Mouse (Mus musculus) heart, embryonic 15.5 days (tissue): ENCODE data around the gene Gopc. TPM values are rescaled to one million over a fixed set of nuclear protein-coding genes. Genes with fewer than 3 reads are reported as not detected.
A peak's percentile ranks its signal among the peaks of the same experiment; 100 is the strongest.

Experiments
- ATAC-seq: fragments of 200-750 bp; cut with Nextera tagmentation; replicated peaks from 2 replicates; pipeline ENCODE4 v1.8.0; 2017; ENCODE audit warnings: low read depth, moderate TSS enrichment; ENCODE audit not compliant: insufficient number of reproducible peaks, insufficient read depth, low FRiP score
- H3K27ac ChIP-seq: fragments of 300-500 bp; sonication (generic); 2 replicates; pipeline ENCODE4 v1.5.1; 2015; ENCODE audit warnings: mild to moderate bottlenecking, inconsistent platforms
- H3K27me3 ChIP-seq: fragments of 300-500 bp; sonication (generic); 2 replicates; pipeline ENCODE4 v1.6.1; 2015; ENCODE audit warnings: inconsistent platforms
- H3K36me3 ChIP-seq: fragments of 300-500 bp; sonication (generic); 2 replicates; pipeline ENCODE4 v1.6.1; 2015; ENCODE audit warnings: mild to moderate bottlenecking, inconsistent platforms
- H3K4me1 ChIP-seq: fragments of 300-500 bp; sonication (generic); replicated peaks from 2 replicates; pipeline ENCODE4 v1.6.1; 2015; ENCODE audit warnings: inconsistent platforms
- H3K4me2 ChIP-seq: fragments of 300-500 bp; sonication (generic); 2 replicates; pipeline ENCODE4 v1.6.1; 2015; ENCODE audit warnings: inconsistent platforms, mild to moderate bottlenecking, moderate library complexity
- H3K4me3 ChIP-seq: fragments of 300-500 bp; sonication (generic); 2 replicates; pipeline ENCODE4 v1.5.1; 2015; ENCODE audit warnings: mild to moderate bottlenecking, inconsistent platforms
- H3K9ac ChIP-seq: fragments of 300-500 bp; sonication (generic); 2 replicates; pipeline ENCODE4 v1.6.1; 2015; ENCODE audit warnings: mild to moderate bottlenecking, inconsistent platforms
- H3K9me3 ChIP-seq: fragments of 300-500 bp; sonication (generic); replicated peaks from 2 replicates; pipeline ENCODE4 v1.6.1; 2016; ENCODE audit warnings: inconsistent platforms
- WGBS: fragments of 180-500 bp; shearing (Covaris S2); methylation state at CpG from one replicate; pipeline ENCODE4 v1.1.7; 2015; ENCODE audit warnings: mixed read lengths; 5-methylcytosine and 5-hydroxymethylcytosine counted together
- polyA plus RNA-seq: library from polyadenylated mRNA; unstranded; fragments of >200 nt; fragmentation: Nextera tagmentation; extraction: Ambion mirVana; gene quantifications from 2 replicates; pipeline ENCODE4 v1.2.1, GENCODE M21; 2015

Gopc gene
- polyA plus RNA-seq, 1 experiment from 2014 or later, result 12.3 TPM

DNA sequence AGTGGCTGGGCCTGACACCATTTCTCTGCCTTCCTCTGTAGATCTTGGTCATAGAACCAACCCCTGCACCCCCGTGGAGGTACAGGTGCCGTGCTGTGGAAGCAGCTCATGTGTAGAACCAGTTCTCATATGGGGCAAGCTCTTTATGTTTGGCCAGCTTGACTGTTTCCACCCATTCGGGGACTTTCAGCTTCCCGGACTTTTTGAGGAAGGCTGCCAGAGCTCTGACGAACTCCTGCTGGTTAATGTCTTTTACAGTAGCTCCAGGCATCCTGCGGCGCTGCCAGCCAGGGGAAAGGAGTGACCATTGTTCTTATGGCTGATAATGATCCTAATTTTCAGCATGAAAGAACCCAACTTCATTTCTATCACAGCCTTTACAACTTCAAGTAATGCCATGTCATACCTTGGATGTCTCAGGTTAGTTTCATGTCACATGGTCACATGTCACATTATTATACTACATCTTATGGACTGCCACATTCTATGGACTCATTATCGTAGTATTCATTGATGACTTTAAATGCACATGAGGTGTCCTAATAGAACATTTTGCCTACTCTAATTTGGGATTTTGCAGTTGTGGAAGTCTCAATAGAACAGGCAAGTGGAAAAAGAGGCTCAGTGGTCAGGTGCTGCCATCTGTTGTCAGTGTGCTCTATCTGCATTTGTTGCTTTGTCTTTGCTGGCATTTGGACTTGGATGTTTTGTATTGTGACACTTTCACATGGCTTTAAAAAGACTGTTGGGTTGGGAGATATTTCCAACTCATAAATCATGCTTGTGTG, 3.1 kb upstream of the Gopc start:
- Histone ChIP-seq H3K27ac (no peak overlapping the region), H3K36me3 (no peaks in the 10 kb centered on the region), H3K4me2 (no peak overlapping the region), H3K9me3 (no peaks in the 10 kb centered on the region), H3K4me1 (peaks cover 12% of the 10 kb centered on the region), H3K4me3 (no peak overlapping the region), H3K9ac (no peak overlapping the region), H3K27me3 (no peaks in the 10 kb centered on the region)
- 35% methylated on average over 8 of the region's 8 CpGs for WGBS
- no peak for ATAC-seq

DNA sequence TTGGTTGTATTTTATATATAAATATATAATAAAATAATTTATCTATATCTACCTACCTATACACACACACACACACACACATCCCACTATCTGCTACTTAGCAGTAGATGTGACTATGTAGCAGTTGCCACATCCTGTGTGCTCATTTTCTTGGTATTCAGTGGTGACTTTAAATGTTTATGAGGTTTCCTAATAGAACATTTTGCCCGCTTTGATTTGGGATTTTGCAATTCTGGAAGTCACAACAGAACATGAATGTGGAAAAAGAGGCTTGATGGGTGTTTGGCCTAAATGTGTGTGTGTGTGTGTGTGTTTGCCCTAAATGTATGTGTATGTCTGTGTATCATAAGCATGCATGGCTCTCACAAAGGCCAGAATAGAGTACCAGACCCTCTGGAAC, 1.6 kb upstream of the Gopc start:
- Histone ChIP-seq H3K27me3 (no peaks in the 10 kb centered on the region), H3K4me3 (no peak overlapping the region), H3K36me3 (no peaks in the 10 kb centered on the region), H3K9ac (no peak overlapping the region), H3K4me1 (peaks cover 12% of the 10 kb centered on the region), H3K4me2 (no peak overlapping the region), H3K27ac (no peak overlapping the region), H3K9me3 (no peaks in the 10 kb centered on the region)
- ATAC-seq, result no peak
- 85% methylated on average over 1 of the region's 1 CpGs for WGBS

DNA sequence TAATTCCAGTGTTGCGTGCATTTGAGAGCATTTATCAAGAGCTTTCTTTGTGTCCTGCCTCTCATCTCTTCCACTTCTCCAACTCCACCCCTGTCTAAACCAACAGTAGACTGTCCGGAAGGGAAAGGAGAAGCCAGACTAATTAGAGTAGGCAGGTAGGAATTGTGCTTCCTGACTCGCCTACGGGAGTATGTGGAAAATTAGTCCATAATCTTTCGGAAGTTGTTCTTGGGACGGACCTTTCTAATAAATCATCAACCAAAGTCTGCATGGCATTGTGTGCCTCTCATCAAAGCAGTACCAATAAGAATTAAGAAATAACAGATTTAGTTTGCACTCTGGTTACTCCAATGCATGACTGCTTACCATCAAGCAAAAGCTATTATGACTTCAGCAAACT, 1.1 kb upstream of the Gopc start:
- H3K27me3 ChIP-seq, result no peaks in the 10 kb centered on the region
- H3K4me3 ChIP-seq, result peak overlapping the region; percentile 81
- 0 out of 2 replicates have a peak overlapping the region, but pooled peaks have one; percentile 81 for H3K9ac ChIP-seq
- no peak for ATAC-seq
- H3K4me1 ChIP-seq, result peaks cover 12% of the 10 kb centered on the region
- no peaks in the 10 kb centered on the region for H3K9me3 ChIP-seq
- no peaks in the 10 kb centered on the region for H3K36me3 ChIP-seq
- peak overlapping the region; percentile 88 for H3K4me2 ChIP-seq
- WGBS, result 74% methylated on average over 6 of the region's 6 CpGs
- peak overlapping the region; percentile 97; the same call in 1 of the 2 replicates for H3K27ac ChIP-seq

GRCm38 (mm10) chr10:52381321-52381801, 563 bp downstream of the Gopc start:
- Histone ChIP-seq H3K9me3 (no peaks in the 10 kb centered on the region), H3K4me2 (peak overlapping the region; percentile 88), H3K36me3 (no peaks in the 10 kb centered on the region), H3K9ac (peak overlapping the region; percentile 81), H3K4me3 (peak overlapping the region; percentile 81), H3K4me1 (peaks cover 12% of the 10 kb centered on the region), H3K27me3 (no peaks in the 10 kb centered on the region), H3K27ac (peak overlapping the region; percentile 87)
- ATAC-seq, result peak; percentile 15; the same call in 1 of the 2 replicates
- under 1% methylated on average over 19 of the region's 19 CpGs for WGBS

- H3K27ac ChIP-seq, result no peak overlapping the region
- H3K4me1 ChIP-seq, result peaks cover 9% of the 10 kb centered on the region
- no peak overlapping the region for H3K4me2 ChIP-seq
- H3K4me3 ChIP-seq, result no peak overlapping the region
- 91% methylated on average over 2 of the region's 2 CpGs for WGBS
- no peak for ATAC-seq
- no peaks in the 10 kb centered on the region for H3K27me3 ChIP-seq
- no peak overlapping the region for H3K9ac ChIP-seq
- H3K9me3 ChIP-seq, result no peaks in the 10 kb centered on the region
- no peaks in the 10 kb centered on the region for H3K36me3 ChIP-seq
These were observed 4.1 kb downstream of the Gopc start for GRCm38 (mm10) chr10:52377813-52378212.

DNA sequence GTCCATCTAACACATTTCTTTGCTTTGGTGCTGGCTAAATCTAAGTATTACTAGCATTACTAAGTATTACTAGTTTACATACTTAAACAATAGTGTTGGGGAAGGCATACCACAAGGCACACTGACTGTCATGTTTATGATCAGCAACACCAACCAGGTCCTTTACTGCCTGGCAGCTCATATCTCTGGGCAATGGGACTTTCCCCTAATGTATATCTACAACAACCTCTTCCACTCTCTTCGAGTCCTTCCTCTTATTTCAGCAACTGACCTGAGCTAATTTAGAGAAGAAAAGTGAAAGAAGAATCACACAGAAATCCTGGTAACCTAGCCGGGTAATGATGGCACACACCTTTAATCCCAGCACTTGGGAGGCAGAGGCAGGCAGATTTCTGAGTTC, 5.5 kb downstream of the Gopc start:
- Histone ChIP-seq H3K36me3 (no peaks in the 10 kb centered on the region), H3K4me1 (peaks cover 6% of the 10 kb centered on the region; the same call in 1 of the 2 replicates), H3K27me3 (no peaks in the 10 kb centered on the region), H3K9me3 (no peaks in the 10 kb centered on the region), H3K4me3 (no peak overlapping the region), H3K9ac (no peak overlapping the region), H3K27ac (no peak overlapping the region), H3K4me2 (no peak overlapping the region)
- 74% methylated on average over 2 of the region's 2 CpGs for WGBS
- no peak for ATAC-seq

GRCm38 (mm10) chr10:52374651-52375050, 7.3 kb downstream of the Gopc start:
- Histone ChIP-seq H3K9ac (no peak overlapping the region), H3K4me2 (no peak overlapping the region), H3K4me3 (no peak overlapping the region), H3K27ac (no peak overlapping the region), H3K9me3 (no peaks in the 10 kb centered on the region), H3K4me1 (no peaks in the 10 kb centered on the region; the same call in 1 of the 2 replicates), H3K36me3 (no peaks in the 10 kb centered on the region), H3K27me3 (no peaks in the 10 kb centered on the region)
- no peak for ATAC-seq

GRCm38 (mm10) chr10:52373834-52374233, 8.1 kb downstream of the Gopc start:
- Histone ChIP-seq H3K27ac (no peak overlapping the region), H3K27me3 (no peaks in the 10 kb centered on the region), H3K4me3 (no peak overlapping the region), H3K9ac (no peak overlapping the region), H3K4me2 (no peak overlapping the region), H3K4me1 (no peaks in the 10 kb centered on the region), H3K9me3 (no peaks in the 10 kb centered on the region), H3K36me3 (no peaks in the 10 kb centered on the region)
- 82% methylated on average over 4 of the region's 4 CpGs for WGBS
- no peak for ATAC-seq

DNA sequence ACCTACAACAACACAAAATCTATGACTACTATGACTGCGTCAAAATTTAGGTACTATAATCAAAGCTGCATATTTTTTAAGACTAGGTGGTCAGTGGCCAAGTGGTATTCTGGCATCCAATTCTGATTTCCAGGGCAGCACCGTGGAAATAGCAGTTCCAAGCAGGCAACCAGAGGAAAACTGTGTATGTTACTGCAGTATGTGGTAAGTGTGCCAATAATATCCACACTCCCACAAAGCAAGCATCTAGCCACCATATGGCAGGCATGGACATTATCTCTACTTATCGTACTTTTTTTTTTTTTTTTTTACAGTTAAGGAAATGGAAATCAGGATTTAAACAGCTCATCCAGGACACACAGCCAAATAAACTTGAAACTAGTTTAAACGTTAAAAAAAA, 13.5 kb downstream of the Gopc start:
- WGBS, result 71% methylated on average over 4 of the region's 4 CpGs
- Histone ChIP-seq H3K9ac (no peak overlapping the region), H3K27me3 (no peaks in the 10 kb centered on the region), H3K4me2 (no peak overlapping the region), H3K4me1 (no peaks in the 10 kb centered on the region), H3K9me3 (no peaks in the 10 kb centered on the region), H3K27ac (no peak overlapping the region), H3K4me3 (no peak overlapping the region), H3K36me3 (no peaks in the 10 kb centered on the region)
- ATAC-seq, result no peak

GRCm38 (mm10) chr10:52360862-52361609, 20.9 kb downstream of the Gopc start:
- no peaks in the 10 kb centered on the region for H3K9me3 ChIP-seq
- H3K4me1 ChIP-seq, result no peaks in the 10 kb centered on the region
- H3K27me3 ChIP-seq, result no peaks in the 10 kb centered on the region
- no peak overlapping the region for H3K4me2 ChIP-seq
- H3K36me3 ChIP-seq, result no peaks in the 10 kb centered on the region
- H3K27ac ChIP-seq, result no peak overlapping the region
- no peak overlapping the region for H3K9ac ChIP-seq
- no peak overlapping the region for H3K4me3 ChIP-seq
- no peak for ATAC-seq
- WGBS, result 88% methylated on average over 9 of the region's 9 CpGs

DNA sequence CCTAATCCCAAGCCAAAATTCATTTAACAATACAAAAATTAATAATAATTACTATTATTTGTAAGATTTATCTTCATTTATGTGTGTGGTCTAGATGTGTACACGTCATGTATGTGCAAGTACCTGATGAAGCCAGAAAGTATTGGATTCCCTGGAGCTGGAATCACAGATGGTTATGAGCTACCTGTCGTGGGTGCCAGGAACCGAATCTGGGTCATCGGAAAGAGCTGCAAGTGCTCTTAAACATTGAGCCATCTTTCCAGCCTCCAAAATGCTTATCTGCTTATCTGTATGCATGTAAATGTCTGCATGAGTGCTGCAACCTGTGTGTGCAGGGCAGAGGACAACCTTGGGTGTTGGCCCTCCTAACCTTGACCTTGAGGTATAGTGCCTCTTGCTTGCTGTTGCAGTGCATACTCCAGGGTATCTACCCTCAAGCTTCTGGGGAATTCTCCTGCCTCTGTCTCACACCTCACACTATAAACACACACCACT, 21.6 kb downstream of the Gopc start:
- Histone ChIP-seq H3K9me3 (no peaks in the 10 kb centered on the region), H3K27ac (no peak overlapping the region), H3K27me3 (no peaks in the 10 kb centered on the region), H3K4me3 (no peak overlapping the region), H3K36me3 (no peaks in the 10 kb centered on the region), H3K9ac (no peak overlapping the region), H3K4me2 (no peak overlapping the region), H3K4me1 (no peaks in the 10 kb centered on the region)
- ATAC-seq, result no peak
- 98% methylated on average over 4 of the region's 4 CpGs for WGBS
